Mouse (Mus musculus): ENCODE data around the gene Dnm3. TPM values are rescaled to one million over a fixed set of nuclear protein-coding genes. Genes with fewer than 3 reads are reported as not detected.

Dnm3 gene
- total and polyA plus RNA-seq, 3 experiments, result not detected

- no peaks in the 10 kb centered on the region for H3K79me2 ChIP-seq (ENCODE audit: control insufficient read depth, insufficient read depth, low read length, poor library complexity)
- no peaks in the 10 kb centered on the region for H3K27me3 ChIP-seq (ENCODE audit: control insufficient read depth in 1 of 2, insufficient read depth in 2 of 2, low read length in 2 of 2)
- H3K36me3 ChIP-seq (ENCODE audit: control insufficient read depth in 1 of 2, insufficient read depth in 2 of 2, low read length in 2 of 2), result no peaks in the 10 kb centered on the region
- H3K27ac ChIP-seq (ENCODE audit: control insufficient read depth, low read depth, low read length), result no peak overlapping the region
- H3K9me3 ChIP-seq (replicated peaks; ENCODE audit: insufficient read depth, low read length), result no peaks in the 10 kb centered on the region
- no peak overlapping the region for H3K4me3 ChIP-seq (ENCODE audit: control insufficient read depth in 1 of 2, insufficient read depth in 1 of 2, low read depth in 2 of 2, low read length in 2 of 2)
- TF ChIP-seq ETS1 (IDR thresholded peaks at IDR 0.05; ENCODE audit: low read depth, low read length) (no peak), CTCF (IDR thresholded peaks at IDR 0.05 in 2 of 3, conservative IDR thresholded peaks at IDR 0.05 in 1 of 3; ENCODE audit: control insufficient read depth in 1 of 3, insufficient read depth in 1 of 3, low read depth in 2 of 3, low read length in 3 of 3, poor library complexity in 1 of 3, severe bottlenecking in 1 of 3) (peak in 1 of 3 experiments; percentile 12; a peak in 1 of 6 replicates)
- no peaks in the 10 kb centered on the region for H3K4me1 ChIP-seq (ENCODE audit: control insufficient read depth in 1 of 2, insufficient read depth in 2 of 2, low read length in 2 of 2)
- DNase-seq (ENCODE audit: low read depth, low spot score), result peak; percentile 3
- no peak overlapping the region for H3K9ac ChIP-seq (ENCODE audit: control insufficient read depth, low read depth, low read length, poor library complexity, severe bottlenecking)
Observed at GRCm38 (mm10) chr1:162092401-162092800, 385.4 kb downstream of the Dnm3 start.

- no peak for TF ChIP-seq POLR2AphosphoS2 (IDR thresholded peaks at IDR 0.05; ENCODE audit: low read length)
- no peak for TF ChIP-seq MEF2A (IDR thresholded peaks at IDR 0.05; ENCODE audit: extremely low read depth, insufficient replicate concordance, low read depth, low read length, poor library complexity, severe bottlenecking)
- no peak for TF ChIP-seq RCOR1 (IDR thresholded peaks at IDR 0.05; ENCODE audit: low read depth, low read length)
- no peak for TF ChIP-seq GATA1 (IDR thresholded peaks at IDR 0.05; ENCODE audit: low read depth, low read length)
- TF ChIP-seq GABPA (IDR thresholded peaks at IDR 0.05; ENCODE audit: low read depth, low read length), result no peak
- no peak for TF ChIP-seq ZNF384 (IDR thresholded peaks at IDR 0.05; ENCODE audit: low read depth, low read length)
- no peak for TF ChIP-seq CHD2 (IDR thresholded peaks at IDR 0.05; ENCODE audit: low read length)
- no peak for TF ChIP-seq TAL1 (IDR thresholded peaks at IDR 0.05; ENCODE audit: low read length)
- Histone ChIP-seq H3K27ac (ENCODE audit: control insufficient read depth, low read depth, low read length) (no peak overlapping the region), H3K27me3 (ENCODE audit: control insufficient read depth in 1 of 2, insufficient read depth in 2 of 2, low read length in 2 of 2) (no peaks in the 10 kb centered on the region; a peak in 1 of 4 replicates), H3K36me3 (ENCODE audit: control insufficient read depth in 1 of 2, insufficient read depth in 2 of 2, low read length in 2 of 2) (no peaks in the 10 kb centered on the region), H3K9me3 (replicated peaks; ENCODE audit: insufficient read depth, low read length) (no peaks in the 10 kb centered on the region), H3K4me3 (ENCODE audit: control insufficient read depth in 1 of 2, insufficient read depth in 1 of 2, low read depth in 2 of 2, low read length in 2 of 2) (no peak overlapping the region), H3K79me2 (ENCODE audit: control insufficient read depth, insufficient read depth, low read length, poor library complexity) (no peaks in the 10 kb centered on the region), H3K4me1 (ENCODE audit: control insufficient read depth in 1 of 2, insufficient read depth in 2 of 2, low read length in 2 of 2) (no peaks in the 10 kb centered on the region), H3K9ac (ENCODE audit: control insufficient read depth, low read depth, low read length, poor library complexity, severe bottlenecking) (no peak overlapping the region)
- DNase-seq (ENCODE audit: low read depth, low spot score), result no peak
Observed at GRCm38 (mm10) chr1:162083886-162084478, 393.9 kb downstream of the Dnm3 start.

GRCm38 (mm10) chr1:162083354-162083753, 394.5 kb downstream of the Dnm3 start:
- no peaks in the 10 kb centered on the region for H3K4me1 ChIP-seq (ENCODE audit: control insufficient read depth in 1 of 2, insufficient read depth in 2 of 2, low read length in 2 of 2)
- H3K9me3 ChIP-seq (replicated peaks; ENCODE audit: insufficient read depth, low read length), result no peaks in the 10 kb centered on the region
- H3K4me3 ChIP-seq (ENCODE audit: control insufficient read depth in 1 of 2, insufficient read depth in 1 of 2, low read depth in 2 of 2, low read length in 2 of 2), result no peak overlapping the region
- TF ChIP-seq CHD2 (IDR thresholded peaks at IDR 0.05; ENCODE audit: low read length) (no peak), ZMIZ1 (IDR thresholded peaks at IDR 0.05; ENCODE audit: low read depth, low read length) (no peak), SIN3A (IDR thresholded peaks at IDR 0.05; ENCODE audit: low read length) (no peak), TAL1 (IDR thresholded peaks at IDR 0.05; ENCODE audit: low read length) (no peak), ZC3H11A (IDR thresholded peaks at IDR 0.05; ENCODE audit: low read depth, low read length) (no peak), POLR2AphosphoS5 (IDR thresholded peaks at IDR 0.05; ENCODE audit: borderline replicate concordance, low read depth, low read length) (no peak), RCOR1 (IDR thresholded peaks at IDR 0.05; ENCODE audit: low read depth, low read length) (no peak), NELFE (IDR thresholded peaks at IDR 0.05; ENCODE audit: low read depth, low read length) (no peak), TCF12 (IDR thresholded peaks at IDR 0.05; ENCODE audit: low read depth, low read length) (no peak), POLR2AphosphoS2 (IDR thresholded peaks at IDR 0.05; ENCODE audit: low read length) (no peak), MEF2A (IDR thresholded peaks at IDR 0.05; ENCODE audit: extremely low read depth, insufficient replicate concordance, low read depth, low read length, poor library complexity, severe bottlenecking) (no peak), E2F4 (IDR thresholded peaks at IDR 0.05; ENCODE audit: borderline replicate concordance, low read depth, low read length) (no peak), NRF1 (IDR thresholded peaks at IDR 0.05; ENCODE audit: insufficient read depth, low read depth, low read length, poor library complexity, severe bottlenecking) (no peak), POLR2A (IDR thresholded peaks at IDR 0.05; ENCODE audit: control insufficient read depth in 1 of 2, insufficient read depth in 1 of 2, low read depth in 1 of 2, low read length in 2 of 2, poor library complexity in 1 of 2) (no peak), ELF1 (IDR thresholded peaks at IDR 0.05; ENCODE audit: low read depth, low read length) (no peak), MXI1 (IDR thresholded peaks at IDR 0.05; ENCODE audit: low read depth, low read length) (no peak), RAD21 (IDR thresholded peaks at IDR 0.05; ENCODE audit: low read depth, low read length) (no peak), UBTF (IDR thresholded peaks at IDR 0.05; ENCODE audit: borderline replicate concordance, insufficient read depth, low read depth, low read length) (no peak), JUND (IDR thresholded peaks at IDR 0.05; ENCODE audit: low read depth, low read length) (no peak), TBP (IDR thresholded peaks at IDR 0.05; ENCODE audit: low read depth, low read length) (no peak)
- DNase-seq (ENCODE audit: low read depth, low spot score), result no peak
- H3K79me2 ChIP-seq (ENCODE audit: control insufficient read depth, insufficient read depth, low read length, poor library complexity), result no peaks in the 10 kb centered on the region
- no peak overlapping the region for H3K9ac ChIP-seq (ENCODE audit: control insufficient read depth, low read depth, low read length, poor library complexity, severe bottlenecking)
- no peak overlapping the region for H3K27ac ChIP-seq (ENCODE audit: control insufficient read depth, low read depth, low read length)
- no peaks in the 10 kb centered on the region; a peak in 1 of 4 replicates for H3K27me3 ChIP-seq (ENCODE audit: control insufficient read depth in 1 of 2, insufficient read depth in 2 of 2, low read length in 2 of 2)
- H3K36me3 ChIP-seq (ENCODE audit: control insufficient read depth in 1 of 2, insufficient read depth in 2 of 2, low read length in 2 of 2), result no peaks in the 10 kb centered on the region
